Mouse (Mus musculus) midbrain, embryonic 13.5 days (tissue): ENCODE data around the gene Gm11559. TPM values are rescaled to one million over a fixed set of nuclear protein-coding genes. Genes with fewer than 3 reads are reported as not detected.
A peak's percentile ranks its signal among the peaks of the same experiment; 100 is the strongest.
"Not testable (repeated sequence)": the region's sequence is repeated elsewhere in the genome, so short reads cannot be mapped to it uniquely, and the experiment has no call there.

Experiments used
- ATAC-seq: fragments of 200-750 bp; cut with Nextera tagmentation; 2 replicates; pipeline ENCODE4 v1.8.0; 2017; ENCODE audit warnings: mild to moderate bottlenecking, moderate TSS enrichment, moderate library complexity
- H3K27ac ChIP-seq: fragments of 300-500 bp; sonication (generic); 2 replicates; pipeline ENCODE4 v1.5.1; 2015; ENCODE audit warnings: inconsistent platforms, mild to moderate bottlenecking, moderate library complexity
- H3K27me3 ChIP-seq: fragments of 300-500 bp; sonication (generic); 2 replicates; pipeline ENCODE4 v1.6.1; 2015; ENCODE audit warnings: mild to moderate bottlenecking, inconsistent platforms
- H3K36me3 ChIP-seq: fragments of 300-500 bp; sonication (generic); 2 replicates; pipeline ENCODE4 v1.6.1; 2015; ENCODE audit warnings: mild to moderate bottlenecking, inconsistent platforms
- H3K4me1 ChIP-seq: fragments of 300-500 bp; sonication (generic); replicated peaks from 2 replicates; pipeline ENCODE4 v1.6.1; 2015; ENCODE audit warnings: inconsistent platforms
- H3K4me2 ChIP-seq: fragments of 300-500 bp; sonication (generic); replicated peaks from 2 replicates; pipeline ENCODE4 v1.6.1; 2015; ENCODE audit warnings: moderate library complexity, mild to moderate bottlenecking, inconsistent platforms
- H3K4me3 ChIP-seq: fragments of 300-500 bp; sonication (generic); replicated peaks from 2 replicates; pipeline ENCODE4 v1.5.1; 2015; ENCODE audit warnings: mild to moderate bottlenecking, inconsistent platforms
- H3K9ac ChIP-seq: fragments of 300-500 bp; sonication (generic); replicated peaks from 2 replicates; pipeline ENCODE4 v1.6.1; 2015; ENCODE audit warnings: mild to moderate bottlenecking, inconsistent platforms
- H3K9me3 ChIP-seq: fragments of 300-500 bp; sonication (generic); 2 replicates; pipeline ENCODE4 v1.6.1; 2016; ENCODE audit warnings: mild to moderate bottlenecking, inconsistent platforms
- WGBS: fragments of 180-500 bp; shearing (Covaris S2); methylation state at CpG from one replicate; pipeline ENCODE4 v1.1.7; 2015; 5-methylcytosine and 5-hydroxymethylcytosine counted together
- polyA plus RNA-seq: library from polyadenylated mRNA; unstranded; fragments of >200 nt; fragmentation: Nextera tagmentation; extraction: Ambion mirVana; gene quantifications from 2 replicates; pipeline ENCODE4 v1.2.1, GENCODE M21; 2015

Gm11559 gene
- not detected in 2 replicates for polyA plus RNA-seq

DNA sequence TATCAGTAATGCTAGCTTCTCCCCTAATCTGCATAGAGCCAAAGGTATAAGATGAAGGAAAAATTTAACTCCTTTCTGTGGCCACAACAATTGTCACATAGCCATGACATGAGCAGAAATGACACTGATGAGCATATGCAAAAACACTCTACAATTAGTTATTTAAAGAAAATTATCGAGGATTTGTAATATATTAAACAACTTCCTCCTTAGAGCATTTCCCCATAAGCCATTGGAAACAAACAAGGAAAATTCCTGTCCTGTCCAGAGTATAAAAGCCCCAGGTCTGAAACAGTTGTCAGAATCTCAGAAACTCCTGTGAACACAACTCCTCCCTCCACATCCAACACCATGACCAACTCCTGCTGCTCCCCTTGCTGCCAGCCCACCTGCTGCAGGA is at the start of gene Gm11559:
TSS of gene Gm11559 (plus strand) at position 301 of the 400 bp plus-strand sequence.
- H3K4me2 ChIP-seq, H3K27ac ChIP-seq, H3K36me3 ChIP-seq, ATAC-seq, H3K4me3 ChIP-seq, H3K9ac ChIP-seq, H3K9me3 ChIP-seq, H3K27me3 ChIP-seq, H3K4me1 ChIP-seq: not testable (repeated sequence)
- WGBS: 74% methylated on average over 1 of the region's 1 CpGs

DNA sequence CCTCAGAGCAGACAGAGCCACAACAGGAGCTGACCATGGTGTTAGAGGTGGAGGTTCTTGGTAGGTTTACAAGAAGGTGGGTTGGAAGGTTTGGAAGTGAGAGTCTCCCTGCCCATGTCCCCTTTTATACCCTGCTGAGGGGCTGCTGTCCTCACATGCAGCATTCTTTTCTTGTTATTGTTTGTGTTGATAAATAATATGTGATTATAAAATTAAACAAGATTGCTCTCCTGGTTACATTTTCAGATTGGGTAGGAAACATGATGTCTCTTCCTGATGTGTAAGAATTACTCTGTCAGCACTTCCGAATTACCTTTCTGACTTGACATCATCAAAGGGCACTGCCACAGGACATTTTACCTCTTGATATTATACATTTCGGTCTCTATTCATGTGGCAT is 48.7 kb upstream of the Gm11559 start, which contains the start of gene Gm11564:
TSS of gene Gm11564 (minus strand) at position 101 of the 400 bp plus-strand sequence.
- WGBS: 89% methylated on average over 2 of the region's 2 CpGs
- not testable (repeated sequence) for H3K4me2 ChIP-seq, H3K27ac ChIP-seq, ATAC-seq, H3K36me3 ChIP-seq, H3K9me3 ChIP-seq, H3K4me1 ChIP-seq, H3K27me3 ChIP-seq, H3K4me3 ChIP-seq, H3K9ac ChIP-seq

DNA sequence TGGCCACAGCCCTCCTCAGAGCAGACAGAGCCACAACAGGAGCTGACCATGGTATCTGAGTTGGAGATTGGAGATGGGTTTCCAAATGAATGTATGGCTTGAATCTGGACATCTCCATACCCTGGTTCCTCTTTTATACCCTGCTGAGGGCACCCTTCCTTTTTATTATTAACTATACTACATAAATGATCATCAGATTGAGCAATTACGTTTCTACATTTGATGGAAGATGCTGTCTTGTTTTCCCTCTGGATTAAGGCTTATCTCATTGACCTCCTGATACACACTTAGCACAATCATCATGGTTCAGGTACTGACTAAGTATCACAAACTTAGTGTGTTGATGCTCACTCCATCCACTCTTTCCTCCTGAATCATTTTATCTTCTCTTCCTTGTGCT is 26.3 kb upstream of the Gm11559 start, which contains the start of gene 2300003K06Rik:
TSS of gene 2300003K06Rik (minus strand) at position 101 of the 400 bp plus-strand sequence.
- H3K9me3 ChIP-seq: no peaks in the 10 kb centered on the region
- ATAC-seq: no peak
- H3K4me2 ChIP-seq: no peak within 1 kb of the TSS
- WGBS: 88% methylated on average over 1 of the region's 1 CpGs
- no peak within 1 kb of the TSS for H3K4me3 ChIP-seq
- H3K4me1 ChIP-seq: no peaks in the 10 kb centered on the region
- H3K9ac ChIP-seq: no peak within 1 kb of the TSS
- H3K27ac ChIP-seq: no peak within 1 kb of the TSS
- H3K36me3 ChIP-seq: no peaks in the 10 kb centered on the region
- no peaks in the 10 kb centered on the region for H3K27me3 ChIP-seq

DNA sequence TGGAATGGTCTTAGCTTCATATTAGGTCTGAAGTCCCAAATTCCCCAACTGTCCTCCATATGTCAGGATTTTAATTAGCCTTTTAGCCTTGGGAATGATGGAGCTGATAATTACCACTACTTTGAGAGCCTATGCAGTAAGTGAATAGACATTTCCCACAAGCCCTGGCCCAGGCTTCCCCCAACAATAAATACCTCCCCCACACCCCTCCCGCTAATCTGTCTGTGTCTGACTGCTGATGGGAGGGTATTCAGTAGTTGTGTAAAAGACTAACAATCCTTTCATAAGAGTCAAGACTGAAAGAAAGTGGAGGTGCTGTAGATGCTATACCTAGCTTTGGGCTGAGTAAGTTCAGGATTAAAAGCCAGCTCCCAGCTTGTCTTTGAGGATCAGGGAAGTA is 22.1 kb upstream of the Gm11559 start:
- Histone ChIP-seq H3K36me3 (no peaks in the 10 kb centered on the region), H3K4me3 (no peak overlapping the region), H3K27ac (no peak overlapping the region), H3K4me1 (no peaks in the 10 kb centered on the region), H3K9ac (no peak overlapping the region), H3K9me3 (no peaks in the 10 kb centered on the region), H3K4me2 (no peak overlapping the region), H3K27me3 (no peaks in the 10 kb centered on the region)
- ATAC-seq: no peak
- WGBS: 62% methylated on average over 1 of the region's 1 CpGs

DNA sequence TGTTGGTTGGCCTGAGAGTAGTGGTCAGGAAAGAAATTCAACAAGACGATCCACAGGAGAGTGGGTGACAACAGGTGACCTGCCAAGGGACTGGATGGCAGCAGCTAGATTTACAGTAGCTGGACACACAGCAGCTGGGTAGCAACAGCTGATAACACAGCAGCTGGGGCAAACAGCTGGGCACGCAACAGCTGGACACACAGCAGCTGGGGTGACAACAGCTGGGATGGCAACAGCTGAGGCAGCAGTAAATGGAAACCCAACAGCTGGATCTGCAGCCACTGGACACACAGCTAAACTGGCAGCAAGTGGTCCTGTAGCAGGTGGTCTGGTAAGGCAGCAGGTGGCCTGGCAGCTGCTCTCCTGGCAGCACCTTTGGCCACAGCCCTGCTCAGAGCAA is 17.5 kb upstream of the Gm11559 start:
- Histone ChIP-seq H3K4me1 (no peaks in the 10 kb centered on the region), H3K27ac (no peak overlapping the region), H3K36me3 (no peaks in the 10 kb centered on the region), H3K4me2 (no peak overlapping the region), H3K9me3 (no peaks in the 10 kb centered on the region), H3K27me3 (no peaks in the 10 kb centered on the region), H3K4me3 (no peak overlapping the region), H3K9ac (no peak overlapping the region)
- 92% methylated on average over 2 of the region's 2 CpGs for WGBS
- no peak for ATAC-seq

DNA sequence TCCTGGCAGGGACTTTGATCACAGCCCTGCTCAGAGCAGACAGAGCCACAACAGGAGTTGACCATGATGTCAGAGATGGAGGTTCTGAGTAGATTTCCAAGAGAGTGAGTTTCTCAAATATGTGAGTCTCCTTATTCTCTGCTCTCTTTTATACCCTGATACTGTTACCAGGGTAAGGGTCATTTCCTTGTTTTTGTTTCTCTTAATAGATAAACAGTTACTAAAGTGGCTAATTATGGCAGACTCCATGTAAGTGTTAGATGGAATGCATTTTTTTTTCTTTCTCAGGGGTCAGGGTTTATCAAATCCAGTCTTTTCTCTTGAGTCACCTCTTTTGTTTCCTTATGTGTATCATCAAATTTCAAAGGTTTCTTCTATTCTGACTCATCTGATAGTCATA is 12.8 kb upstream of the Gm11559 start, which contains the start of gene Krtap4-16:
TSS of gene Krtap4-16 (minus strand) at position 101 of the 400 bp plus-strand sequence.
- Histone ChIP-seq H3K9me3 (no peaks in the 10 kb centered on the region), H3K36me3 (no peaks in the 10 kb centered on the region), H3K27ac (no peak within 1 kb of the TSS), H3K4me1 (peaks cover 5% of the 10 kb centered on the region; the same call in 1 of the 2 replicates), H3K27me3 (no peaks in the 10 kb centered on the region), H3K4me2 (no peak within 1 kb of the TSS), H3K4me3 (no peak within 1 kb of the TSS), H3K9ac (no peak within 1 kb of the TSS)
- ATAC-seq: no peak

DNA sequence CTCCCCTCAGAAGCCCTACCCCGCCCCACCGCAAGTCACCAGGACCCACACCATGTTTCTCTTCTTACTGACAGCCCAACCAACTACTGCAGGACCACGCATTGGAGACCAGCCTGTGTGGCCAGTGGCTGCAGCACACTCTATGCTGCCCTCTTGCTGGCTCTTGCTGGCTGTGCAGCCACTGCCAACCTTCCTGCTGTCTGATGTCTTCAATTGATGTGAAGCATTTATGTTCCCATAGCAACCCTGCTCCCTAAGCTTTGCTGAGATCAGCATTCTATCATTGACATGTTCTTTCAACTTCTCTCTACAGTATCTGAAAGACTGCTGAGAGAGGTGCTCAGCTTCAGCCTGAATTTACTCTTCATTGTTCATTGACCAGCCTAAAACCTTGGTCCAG is 10.2 kb upstream of the Gm11559 start:
- 0 out of 2 replicates have a peak, but pooled peaks have one; percentile 37 for ATAC-seq
- Histone ChIP-seq H3K4me3 (no peak overlapping the region), H3K9ac (no peak overlapping the region), H3K4me1 (peaks cover 5% of the 10 kb centered on the region; the same call in 1 of the 2 replicates), H3K9me3 (no peaks in the 10 kb centered on the region), H3K4me2 (no peak overlapping the region), H3K27me3 (no peaks in the 10 kb centered on the region), H3K27ac (no peak overlapping the region), H3K36me3 (no peaks in the 10 kb centered on the region)
- 63% methylated on average over 3 of the region's 3 CpGs for WGBS

DNA sequence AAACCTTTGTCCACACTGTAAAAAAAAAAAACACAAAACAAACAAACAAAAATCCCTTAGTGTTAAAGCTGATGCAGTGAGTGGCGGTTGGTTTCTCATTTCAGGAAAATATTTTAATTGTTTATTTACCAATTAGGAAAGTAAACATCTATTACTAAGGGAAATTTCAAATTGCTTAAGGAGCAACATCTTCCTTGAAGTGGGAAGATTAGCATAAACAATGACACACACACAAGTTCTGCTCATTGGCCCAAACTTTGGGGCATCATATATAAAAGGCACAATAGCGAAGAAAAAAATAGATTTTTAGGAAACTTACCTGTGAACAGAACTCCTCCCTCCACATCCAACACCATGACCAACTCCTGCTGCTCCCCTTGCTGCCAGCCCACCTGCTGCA is 6.7 kb upstream of the Gm11559 start, which contains the start of gene Gm11568:
TSS of gene Gm11568 (plus strand) at position 301 of the 400 bp plus-strand sequence.
- 80% methylated on average over 2 of the region's 2 CpGs for WGBS
- no peak within 1 kb of the TSS for H3K4me3 ChIP-seq
- no peak within 1 kb of the TSS for H3K9ac ChIP-seq
- H3K36me3 ChIP-seq: no peaks in the 10 kb centered on the region
- no peaks in the 10 kb centered on the region for H3K9me3 ChIP-seq
- peaks cover 5% of the 10 kb centered on the region; the same call in 1 of the 2 replicates for H3K4me1 ChIP-seq
- H3K4me2 ChIP-seq: no peak within 1 kb of the TSS
- ATAC-seq: no peak
- no peaks in the 10 kb centered on the region for H3K27me3 ChIP-seq
- H3K27ac ChIP-seq: no peak within 1 kb of the TSS

DNA sequence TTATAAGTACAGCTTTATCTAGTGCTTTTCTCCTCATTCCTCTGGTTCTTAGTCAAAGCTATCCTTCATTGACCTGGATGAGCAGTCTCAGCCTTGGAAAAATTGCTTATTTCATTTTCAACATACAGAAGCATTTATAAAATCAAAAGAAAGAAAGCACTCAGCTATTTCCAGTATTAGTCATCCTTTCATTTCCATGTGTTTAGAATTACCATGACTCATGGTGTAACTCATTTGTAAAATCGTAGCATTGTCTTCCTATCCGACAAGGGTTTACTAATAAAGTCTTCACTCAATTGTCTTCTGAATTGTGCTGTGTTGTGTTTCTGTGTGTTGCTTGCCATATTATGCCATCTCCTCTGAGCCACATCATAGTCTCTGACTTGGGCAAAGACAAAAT is 5.5 kb upstream of the Gm11559 start:
- Histone ChIP-seq H3K4me3 (no peak overlapping the region), H3K9ac (no peak overlapping the region), H3K36me3 (no peaks in the 10 kb centered on the region), H3K27me3 (no peaks in the 10 kb centered on the region), H3K27ac (no peak overlapping the region), H3K4me2 (no peak overlapping the region), H3K4me1 (peaks cover 5% of the 10 kb centered on the region; the same call in 1 of the 2 replicates), H3K9me3 (no peaks in the 10 kb centered on the region)
- no peak for ATAC-seq
- WGBS: 83% methylated on average over 2 of the region's 2 CpGs

DNA sequence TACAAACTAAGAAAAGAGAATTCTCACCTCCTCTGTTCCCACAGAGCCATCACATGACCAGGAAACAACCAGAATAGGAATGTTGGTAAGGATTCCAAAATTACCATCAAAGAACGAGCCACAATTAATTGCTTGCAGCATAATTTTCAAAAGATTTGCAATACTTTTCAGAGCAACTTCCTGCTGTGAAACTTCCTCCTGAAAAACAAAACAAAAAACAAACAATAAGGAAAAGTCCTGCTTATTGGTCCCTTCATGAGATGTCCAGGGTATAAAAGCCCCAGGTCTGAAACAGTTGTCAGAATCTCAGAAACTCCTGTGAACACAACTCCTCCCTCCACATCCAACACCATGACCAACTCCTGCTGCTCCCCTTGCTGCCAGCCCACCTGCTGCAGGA is 8.8 kb downstream of the Gm11559 start, which contains the start of gene Krtap9-1:
TSS of gene Krtap9-1 (plus strand) at position 301 of the 400 bp plus-strand sequence.
- H3K4me2 ChIP-seq, H3K27ac ChIP-seq, H3K4me1 ChIP-seq, H3K9me3 ChIP-seq, H3K27me3 ChIP-seq, H3K9ac ChIP-seq, ATAC-seq, H3K36me3 ChIP-seq, H3K4me3 ChIP-seq: not testable (repeated sequence)
- 90% methylated on average over 1 of the region's 1 CpGs for WGBS

DNA sequence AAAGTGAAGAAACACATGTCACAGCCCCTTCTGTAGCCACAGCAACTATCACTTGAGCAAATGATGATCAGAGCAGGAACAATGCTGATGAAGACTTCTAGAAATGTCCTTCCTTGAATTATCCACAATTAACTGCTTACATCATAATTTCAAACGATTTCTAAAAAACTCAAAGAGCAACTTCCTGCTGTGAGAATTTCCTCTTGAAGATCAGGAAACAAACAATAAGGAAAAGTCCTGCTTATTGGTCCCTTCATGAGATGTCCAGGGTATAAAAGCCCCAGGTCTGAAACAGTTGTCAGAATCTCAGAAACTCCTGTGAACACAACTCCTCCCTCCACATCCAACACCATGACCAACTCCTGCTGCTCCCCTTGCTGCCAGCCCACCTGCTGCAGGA is 14.6 kb downstream of the Gm11559 start, which contains the start of gene Gm11567:
TSS of gene Gm11567 (plus strand) at position 301 of the 400 bp plus-strand sequence.
- whole genome bisulfite sequencing: 51% methylated on average over 1 of the region's 1 CpGs
- not testable (repeated sequence) for H3K9ac ChIP-seq, ATAC-seq, H3K4me2 ChIP-seq, H3K4me3 ChIP-seq, H3K4me1 ChIP-seq, H3K27me3 ChIP-seq, H3K36me3 ChIP-seq, H3K9me3 ChIP-seq, H3K27ac ChIP-seq

DNA sequence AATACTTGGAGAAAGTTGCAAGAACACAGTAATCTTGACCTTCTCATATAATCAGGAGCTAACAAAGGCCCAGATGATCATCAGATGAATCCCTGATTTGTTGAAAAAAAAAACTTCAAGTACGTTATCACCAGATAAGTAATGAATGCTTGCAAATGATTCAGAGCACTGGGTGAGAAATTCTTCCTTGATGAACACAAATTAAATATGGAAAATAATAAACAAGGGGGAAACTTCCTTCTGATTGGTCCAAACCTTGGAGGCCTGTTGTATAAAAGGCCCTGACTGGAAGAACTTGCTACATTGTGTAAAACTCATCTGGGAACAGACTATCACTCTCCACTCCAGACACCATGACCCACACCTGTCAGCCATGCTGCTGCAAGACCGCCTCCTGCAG is 43.3 kb downstream of the Gm11559 start, which contains the start of gene Krtap31-1:
TSS of gene Krtap31-1 (plus strand) at position 301 of the 400 bp plus-strand sequence.
- no peaks in the 10 kb centered on the region for H3K9me3 ChIP-seq
- no peak within 1 kb of the TSS for H3K4me2 ChIP-seq
- H3K4me3 ChIP-seq: no peak within 1 kb of the TSS
- 87% methylated on average over 2 of the region's 2 CpGs for WGBS
- ATAC-seq: no peak
- no peaks in the 10 kb centered on the region for H3K27me3 ChIP-seq
- no peaks in the 10 kb centered on the region for H3K4me1 ChIP-seq
- H3K27ac ChIP-seq: no peak within 1 kb of the TSS
- H3K36me3 ChIP-seq: no peaks in the 10 kb centered on the region
- H3K9ac ChIP-seq: no peak within 1 kb of the TSS

DNA sequence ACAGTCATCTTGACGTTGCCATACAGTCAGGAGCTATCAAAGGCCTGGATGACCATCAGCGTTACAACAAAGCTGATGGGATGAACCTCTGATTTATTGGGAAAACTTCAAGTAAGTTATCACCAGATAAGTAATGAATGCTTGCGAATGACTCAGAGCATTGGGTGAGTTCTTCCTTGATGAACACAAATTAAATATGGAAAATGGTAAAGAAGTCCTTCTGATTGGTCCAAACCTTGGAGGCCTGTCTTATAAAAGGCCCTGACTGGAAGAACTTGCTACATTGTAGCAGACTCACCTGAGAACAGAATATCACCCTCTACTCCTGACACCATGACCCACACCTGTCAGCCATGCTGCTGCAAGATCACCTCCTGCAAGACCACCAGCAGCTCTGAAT is 50.2 kb downstream of the Gm11559 start, which contains the start of gene Gm11565:
TSS of gene Gm11565 (plus strand) at position 301 of the 400 bp plus-strand sequence.
- ATAC-seq: no peak
- 88% methylated on average over 3 of the region's 3 CpGs for WGBS
- H3K27me3 ChIP-seq: no peaks in the 10 kb centered on the region
- no peak within 1 kb of the TSS for H3K4me3 ChIP-seq
- H3K9me3 ChIP-seq: no peaks in the 10 kb centered on the region
- no peaks in the 10 kb centered on the region for H3K36me3 ChIP-seq
- H3K27ac ChIP-seq: no peak within 1 kb of the TSS
- H3K4me2 ChIP-seq: no peak within 1 kb of the TSS
- H3K9ac ChIP-seq: no peak within 1 kb of the TSS
- no peaks in the 10 kb centered on the region for H3K4me1 ChIP-seq
